Mouse (Mus musculus) liver, embryonic 14.5 days (tissue): ENCODE data around the gene Mfsd6l. TPM values are rescaled to one million over a fixed set of nuclear protein-coding genes. Genes with fewer than 3 reads are reported as not detected.

ENCODE experiments used
- ATAC-seq: fragments of 200-750 bp; cut with Nextera tagmentation; 2 replicates; pipeline ENCODE4 v1.8.0; 2017; ENCODE audit warnings: moderate number of reproducible peaks, mild to moderate bottlenecking, moderate library complexity; ENCODE audit not compliant: insufficient read depth
- DNase-seq, 3 experiments: peaks; one replicate each; pipeline ENCODE4 v3.0.0-alpha.2; 2012 to 2013; ENCODE audit warnings: low read depth in 3 of 3, low spot score in 3 of 3
- H3K27ac ChIP-seq: fragments of 300-500 bp; sonication (generic); 2 replicates; pipeline ENCODE4 v1.5.1; 2014; ENCODE audit warnings: moderate library complexity, mild to moderate bottlenecking, control low read depth, inconsistent platforms
- H3K27me3 ChIP-seq: fragments of 300-500 bp; sonication (generic); 2 replicates; pipeline ENCODE4 v1.6.1; 2014; ENCODE audit warnings: mild to moderate bottlenecking, low read length, moderate library complexity; ENCODE audit not compliant: control insufficient read depth, insufficient read depth
- H3K36me3 ChIP-seq: fragments of 300-500 bp; sonication (generic); replicated peaks from 2 replicates; pipeline ENCODE4 v1.6.1; 2014; ENCODE audit warnings: low read depth; ENCODE audit not compliant: control insufficient read depth, insufficient read depth
- H3K4me1 ChIP-seq, 2 experiments: fragments of 200-500 bp in 1 of 2; fragments of 300-500 bp in 1 of 2; sonication (generic) in 1 of 2; replicated peaks; 2 replicates each; pipeline ENCODE4 v1.6.1; 2012 to 2014; ENCODE audit warnings: antibody characterized with exemption in 1 of 2, inconsistent platforms in 1 of 2, low read length in 1 of 2; ENCODE audit not compliant: control insufficient read depth in 2 of 2, insufficient read depth in 2 of 2
- H3K4me2 ChIP-seq: fragments of 300-500 bp; sonication (generic); 2 replicates; pipeline ENCODE4 v1.6.1; 2014; ENCODE audit warnings: low read depth, mild to moderate bottlenecking, control low read depth, moderate library complexity
- H3K4me3 ChIP-seq, 2 experiments: fragments of 200-500 bp in 1 of 2; fragments of 300-500 bp in 1 of 2; sonication (generic) in 1 of 2; 2 replicates each; pipeline ENCODE4 v1.5.1; 2012 to 2014; ENCODE audit warnings: low read depth in 2 of 2, low read length in 2 of 2, mild to moderate bottlenecking in 2 of 2, control low read depth in 1 of 2, inconsistent platforms in 1 of 2, moderate library complexity in 1 of 2; ENCODE audit not compliant: insufficient read depth in 1 of 2
- H3K9ac ChIP-seq: fragments of 300-500 bp; sonication (generic); replicated peaks from 2 replicates; pipeline ENCODE4 v1.6.1; 2014; ENCODE audit warnings: mild to moderate bottlenecking, control low read depth, moderate library complexity
- H3K9me3 ChIP-seq: fragments of 300-500 bp; sonication (generic); 2 replicates; pipeline ENCODE4 v1.6.1; 2016; ENCODE audit warnings: low read length, mixed read lengths; ENCODE audit not compliant: control insufficient read depth
- CTCF ChIP-seq: IDR thresholded peaks from 2 replicates; pipeline ENCODE4 v1.5.1; 2016; ENCODE audit warnings: antibody characterized with exemption, low read depth, control low read depth
- EP300 ChIP-seq: IDR thresholded peaks from 2 replicates; pipeline ENCODE4 v1.6.1; 2016; ENCODE audit warnings: antibody characterized with exemption, low read depth
- WGBS: fragments of 180-500 bp; shearing (Covaris S2); extraction: QIAGEN DNeasy Blood & Tissue Kit; methylation state at CpG from one replicate; pipeline ENCODE4 v1.1.7; 2014; ENCODE audit not compliant: insufficient replicate concordance; 5-methylcytosine and 5-hydroxymethylcytosine counted together
- polyA plus RNA-seq, 2 experiments: library from polyadenylated mRNA; depleted of rRNA in 1 of 2; stranded (reverse) in 1 of 2; unstranded in 1 of 2; fragments of >200 nt; fragmentation: Nextera tagmentation in 1 of 2; extraction: Ambion mirVana in 1 of 2; gene quantifications; 2 replicates each; pipeline versions ENCODE4 v1.2.1 to v1.2.3; 2012 to 2014

Gene Mfsd6l
- polyA plus RNA-seq, 2 experiments, result 0.06 to 0.07 TPM

DNA sequence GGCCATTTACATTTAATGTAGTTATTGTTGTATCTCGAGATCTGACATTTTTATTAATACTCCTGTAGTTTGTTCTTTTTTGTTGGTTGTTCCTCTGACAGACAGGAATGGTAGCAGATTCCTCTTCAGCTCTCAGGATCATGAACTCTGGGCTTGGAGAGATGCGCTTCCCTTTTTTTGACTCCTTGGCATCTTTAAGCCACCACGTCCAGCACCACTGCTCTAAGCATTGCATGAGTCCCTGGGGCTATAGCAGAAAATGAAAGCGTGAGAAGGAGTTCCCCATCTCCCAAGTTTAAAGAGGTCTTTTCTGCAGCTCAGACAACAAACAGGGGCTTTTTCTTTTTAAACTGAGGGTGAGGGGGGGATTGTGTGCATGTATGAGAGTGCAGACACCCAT is 36.6 kb upstream of the Mfsd6l start:
- WGBS, result 61% methylated on average over 4 of the region's 4 CpGs
- DNase-seq, result no peak

DNA sequence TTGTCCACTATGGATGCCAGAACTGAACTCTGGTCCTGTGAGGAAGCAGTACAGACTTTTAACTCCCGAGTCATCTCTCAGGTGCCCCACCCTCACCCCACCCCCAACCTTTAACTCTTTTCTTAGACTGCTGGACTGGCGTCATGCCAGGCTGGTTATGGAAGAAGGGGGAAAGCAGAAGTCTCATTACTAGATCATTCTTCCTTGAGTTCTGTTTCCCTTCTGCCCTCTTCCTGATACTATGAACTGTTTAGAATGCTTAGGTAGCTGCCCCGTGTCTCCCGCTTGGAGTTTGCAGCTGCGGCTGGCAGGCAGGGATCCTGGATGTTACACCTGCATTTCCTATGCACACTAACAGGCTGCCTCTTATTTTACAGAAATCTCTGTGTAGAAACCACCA is 36.2 kb upstream of the Mfsd6l start:
- 59% methylated on average over 5 of the region's 5 CpGs for WGBS
- no peak for DNase-seq
- TF ChIP-seq EP300 (no peak), CTCF (no peak)

More for the DNA sequence above, 36.6 kb upstream of the Mfsd6l start:
- Histone ChIP-seq H3K9me3 (no peaks in the 10 kb centered on the region), H3K36me3 (no peaks in the 10 kb centered on the region), H3K4me1 (no peaks in the 10 kb centered on the region), H3K9ac (no peak overlapping the region), H3K27me3 (no peaks in the 10 kb centered on the region), H3K4me3 (no peak overlapping the region), H3K4me2 (no peak overlapping the region), H3K27ac (no peak overlapping the region)
- no peak for TF ChIP-seq EP300
- TF ChIP-seq CTCF, result no peak
- ATAC-seq, result no peak

DNA sequence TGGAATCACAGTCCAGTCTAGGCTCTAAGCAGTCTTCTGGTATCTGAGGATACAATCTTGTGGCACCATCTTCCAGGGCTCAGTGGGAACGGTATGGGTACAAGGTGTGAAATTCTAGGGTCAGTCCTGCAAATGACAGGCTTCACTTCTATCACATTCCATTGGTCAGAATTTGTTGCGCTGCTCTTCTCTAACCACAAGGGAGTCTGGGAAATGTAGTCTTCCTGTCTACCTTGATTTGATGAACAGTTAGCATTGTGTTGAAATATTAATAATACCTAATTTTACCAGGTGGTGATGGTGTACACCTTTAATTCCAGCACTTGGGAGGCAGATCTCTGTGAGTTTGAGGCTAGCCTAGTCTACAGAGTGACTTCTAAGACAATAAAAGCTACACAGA is 35.5 kb upstream of the Mfsd6l start:
- Histone ChIP-seq H3K27ac (no peak overlapping the region), H3K9ac (no peak overlapping the region), H3K4me2 (no peak overlapping the region), H3K4me3 (no peak overlapping the region), H3K27me3 (no peaks in the 10 kb centered on the region), H3K4me1 (no peaks in the 10 kb centered on the region), H3K9me3 (no peaks in the 10 kb centered on the region), H3K36me3 (no peaks in the 10 kb centered on the region)
- ATAC-seq (no peak), DNase-seq (no peak)
- TF ChIP-seq CTCF, result no peak
- TF ChIP-seq EP300, result no peak
- 75% methylated on average over 2 of the region's 2 CpGs for WGBS

More for the DNA sequence above, 36.2 kb upstream of the Mfsd6l start:
- no peak overlapping the region for H3K4me2 ChIP-seq
- H3K36me3 ChIP-seq, result no peaks in the 10 kb centered on the region
- no peaks in the 10 kb centered on the region for H3K9me3 ChIP-seq
- ATAC-seq, result no peak
- no peak overlapping the region for H3K4me3 ChIP-seq
- no peak overlapping the region for H3K27ac ChIP-seq
- no peaks in the 10 kb centered on the region for H3K4me1 ChIP-seq
- no peaks in the 10 kb centered on the region for H3K27me3 ChIP-seq
- no peak overlapping the region for H3K9ac ChIP-seq

DNA sequence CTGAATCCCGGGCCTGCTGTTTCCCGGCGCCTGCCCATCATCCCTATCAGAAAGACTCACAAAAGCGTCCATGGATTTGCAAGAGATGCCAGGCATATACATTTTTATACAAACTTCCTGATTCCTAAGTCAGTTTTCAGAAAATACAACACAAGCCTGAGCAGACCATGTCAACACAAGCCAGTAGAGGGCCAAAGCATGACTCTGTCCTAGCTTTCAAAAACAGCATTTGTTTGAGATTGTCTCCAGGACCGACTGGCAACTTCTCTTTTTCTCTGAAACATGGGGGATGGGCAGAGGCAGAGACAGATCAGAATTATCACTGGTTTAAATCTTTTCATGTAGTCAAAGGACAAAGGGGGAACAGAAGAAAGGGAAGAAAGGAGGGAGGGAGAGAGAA is 34.6 kb upstream of the Mfsd6l start:
- H3K9me3 ChIP-seq, result no peaks in the 10 kb centered on the region
- no peak for TF ChIP-seq CTCF
- TF ChIP-seq EP300, result no peak
- H3K4me1 ChIP-seq, result no peaks in the 10 kb centered on the region
- no peak overlapping the region for H3K9ac ChIP-seq
- WGBS, result 47% methylated on average over 5 of the region's 5 CpGs
- no peaks in the 10 kb centered on the region for H3K27me3 ChIP-seq
- H3K4me2 ChIP-seq, result no peak overlapping the region
- no peak overlapping the region for H3K27ac ChIP-seq
- no peak for DNase-seq
- no peaks in the 10 kb centered on the region for H3K36me3 ChIP-seq
- no peak for ATAC-seq
- H3K4me3 ChIP-seq, result no peak overlapping the region

DNA sequence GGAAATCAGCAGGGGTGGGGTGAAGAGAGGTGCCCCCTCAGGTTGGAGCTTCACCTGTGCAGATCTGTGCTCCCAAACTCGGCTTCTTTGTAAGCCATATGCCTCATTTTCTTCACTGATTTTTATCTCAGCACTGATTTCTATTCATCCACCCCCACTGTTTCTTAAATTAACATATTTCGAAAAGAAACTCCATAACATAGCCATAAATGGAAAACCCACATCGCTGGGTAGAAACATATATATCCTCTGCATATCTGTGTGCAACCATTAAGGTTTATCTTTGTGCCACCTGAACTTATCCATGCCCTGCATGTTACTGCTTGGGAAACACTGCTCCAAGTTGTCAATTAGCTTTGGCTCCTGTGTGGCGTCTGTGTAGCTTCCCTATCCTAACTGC is 29.5 kb upstream of the Mfsd6l start:
- Histone ChIP-seq H3K4me2 (no peak overlapping the region), H3K9me3 (no peaks in the 10 kb centered on the region), H3K36me3 (no peaks in the 10 kb centered on the region), H3K4me3 (no peak overlapping the region), H3K27me3 (no peaks in the 10 kb centered on the region), H3K4me1 (no peaks in the 10 kb centered on the region), H3K27ac (no peak overlapping the region), H3K9ac (no peak overlapping the region)
- WGBS, result 57% methylated on average over 4 of the region's 4 CpGs
- DNase-seq (no peak), ATAC-seq (no peak)
- TF ChIP-seq EP300 (no peak), CTCF (no peak)
